Mouse (Mus musculus) ES-Bruce4 (cell line): ENCODE measurements around the gene Rimbp3.

ENCODE experiments used
- CTCF ChIP-seq: IDR thresholded peaks from one replicate; pipeline ENCODE4 v1.8.1; 2011; ENCODE audit warnings: low read depth, low read length
- EP300 ChIP-seq: IDR thresholded peaks from 2 replicates; pipeline ENCODE4 v1.6.1; 2011; ENCODE audit warnings: low read depth, low read length; ENCODE audit not compliant: insufficient read depth
- POLR2A ChIP-seq: IDR thresholded peaks from one replicate; pipeline ENCODE4 v1.8.1; 2011; ENCODE audit warnings: low read length; ENCODE audit not compliant: insufficient read depth

DNA sequence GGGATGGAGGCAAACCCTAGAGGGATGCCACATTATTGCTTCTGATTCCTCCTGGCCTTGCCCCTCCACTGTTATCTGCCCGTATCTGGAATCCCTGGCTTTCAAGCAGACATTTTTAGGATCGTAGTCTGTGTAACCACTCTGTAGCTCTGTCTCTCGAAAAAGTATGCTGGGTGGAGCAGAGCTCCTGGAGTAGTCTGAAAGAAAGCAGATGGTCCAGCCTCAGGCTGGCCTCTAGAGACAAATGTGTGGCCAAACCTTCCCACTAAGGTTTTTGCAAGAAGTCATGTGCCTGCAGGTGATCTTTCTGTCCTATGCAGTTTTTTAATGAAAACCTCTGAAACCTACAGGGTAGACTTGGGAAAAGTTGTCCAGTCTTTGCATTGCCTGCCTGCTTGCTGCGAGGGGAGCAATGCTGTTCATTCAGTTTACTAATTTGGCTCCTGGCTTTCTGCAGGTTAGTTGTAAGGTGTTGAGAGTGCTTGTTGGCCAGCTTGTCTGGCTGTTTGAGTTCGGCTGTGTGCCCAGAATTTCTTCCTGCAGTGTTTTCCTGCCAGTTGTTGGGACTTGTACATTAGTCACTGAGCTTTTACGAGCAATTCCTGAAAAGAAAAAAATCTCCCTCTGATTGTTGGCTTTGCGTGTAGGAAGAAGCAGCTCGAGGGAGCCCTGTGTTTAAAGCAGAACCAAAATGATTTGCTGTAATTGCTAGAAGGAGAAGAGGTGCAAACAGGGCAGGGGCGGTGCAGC, 26.7 kb downstream of the Rimbp3 start:
- no peak for TF ChIP-seq CTCF
- TF ChIP-seq POLR2A = no peak
- TF ChIP-seq EP300 = no peak
